Mouse (Mus musculus) cerebellum, adult 18-20 months (tissue): ENCODE measurements at regions not wholly inside any gene's neighbourhood (a gene's known extent, or its start where the extent isn't known, plus 50 kb on each side); places are given as distances from the start of the nearest gene placed in this dataset.

Experiments
- DNase-seq, 2 experiments: peaks; one replicate each; pipeline ENCODE4 v3.0.0; 2021

- no peak for DNase-seq
Measured at GRCm38 (mm10) chr16:53480664-53481063, 1026.8 kb upstream of the Alcam start.

GRCm38 (mm10) chr16:53439511-53439910 lies 985.6 kb upstream of the Alcam start:
- no peak for DNase-seq

- no peak for DNase-seq
Measured at GRCm38 (mm10) chr16:53418416-53418815, 964.5 kb upstream of the Alcam start.

GRCm38 (mm10) chr16:53385176-53385575 lies 931.3 kb upstream of the Alcam start:
- no peak for DNase-seq

GRCm38 (mm10) chr16:53342153-53342552 lies 888.3 kb upstream of the Alcam start:
- DNase-seq: no peak

- no peak for DNase-seq
Measured at GRCm38 (mm10) chr16:53326353-53326752, 872.5 kb upstream of the Alcam start.

- no peak for DNase-seq
Measured at GRCm38 (mm10) chr16:53292081-53292480, 838.2 kb upstream of the Alcam start.

- no peak for DNase-seq
Measured at GRCm38 (mm10) chr16:53282014-53282413, 828.1 kb upstream of the Alcam start.

- peak; percentile 41 to 55 for DNase-seq
Measured at GRCm38 (mm10) chr16:53266116-53266515, 812.2 kb upstream of the Alcam start.

GRCm38 (mm10) chr16:53245365-53245764 lies 791.5 kb upstream of the Alcam start:
- DNase-seq: no peak

- no peak for DNase-seq
Measured at GRCm38 (mm10) chr16:53242126-53242537, 788.3 kb upstream of the Alcam start.

- no peak for DNase-seq
Measured at GRCm38 (mm10) chr16:53218886-53219285, 765.0 kb upstream of the Alcam start.

GRCm38 (mm10) chr16:53201449-53201848 lies 747.6 kb upstream of the Alcam start:
- no peak for DNase-seq

- DNase-seq: no peak
Measured at GRCm38 (mm10) chr16:53186444-53186843, 732.6 kb upstream of the Alcam start.

GRCm38 (mm10) chr16:53156352-53156751 lies 702.5 kb upstream of the Alcam start:
- DNase-seq: no peak

GRCm38 (mm10) chr16:53130677-53131076 lies 676.8 kb upstream of the Alcam start:
- DNase-seq: no peak

GRCm38 (mm10) chr16:53108726-53109125 lies 654.9 kb upstream of the Alcam start:
- no peak for DNase-seq

GRCm38 (mm10) chr16:53095396-53095929 lies 641.6 kb upstream of the Alcam start:
- no peak for DNase-seq

GRCm38 (mm10) chr16:53073856-53074568 lies 620.1 kb upstream of the Alcam start:
- no peak for DNase-seq

- no peak for DNase-seq
Measured at GRCm38 (mm10) chr16:53071887-53072682, 618.2 kb upstream of the Alcam start.

- DNase-seq: no peak
Measured at GRCm38 (mm10) chr16:53064151-53064550, 610.3 kb upstream of the Alcam start.

- no peak for DNase-seq
Measured at GRCm38 (mm10) chr16:53063061-53063460, 609.2 kb upstream of the Alcam start.

GRCm38 (mm10) chr16:53026056-53026455 lies 572.2 kb upstream of the Alcam start:
- DNase-seq: no peak

- no peak for DNase-seq
Measured at GRCm38 (mm10) chr16:53011847-53012246, 558.0 kb upstream of the Alcam start.
